Mouse (Mus musculus): ENCODE data around the gene Kif27. TPM values are rescaled to one million over a fixed set of nuclear protein-coding genes. Genes with fewer than 3 reads are reported as not detected.
"Not testable (repeated sequence)": the region's sequence is repeated elsewhere in the genome, so short reads cannot be mapped to it uniquely, and the experiment has no call there.

Gene Kif27
- total and polyA plus RNA-seq, 2 experiments from 2014 or later = 0.15 TPM; not detected in 1

DNA sequence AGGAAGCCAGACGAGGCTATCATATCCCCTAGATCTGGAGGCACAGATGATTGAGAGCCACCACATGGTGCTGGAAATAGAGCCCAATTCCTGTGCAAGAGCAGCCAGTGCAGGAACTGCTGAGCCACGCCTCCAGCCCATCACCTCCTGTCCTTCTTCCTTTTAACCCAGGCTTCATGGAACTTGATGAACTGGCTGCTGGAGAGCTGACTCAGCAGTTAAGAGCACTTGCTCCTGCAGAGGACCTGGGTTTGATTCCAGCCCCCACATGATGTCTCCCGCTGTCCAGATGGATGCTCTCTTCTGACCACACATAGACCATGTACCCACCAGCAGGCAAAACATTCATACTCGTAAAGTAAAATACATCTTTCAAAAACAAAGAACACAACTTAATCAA lies 9.9 kb upstream of the Kif27 start:
- Histone ChIP-seq H3K9ac (replicated peaks; ENCODE audit: low read depth, low read length) (no peak overlapping the region), H3K27me3 (ENCODE audit: control insufficient read depth, insufficient read depth, low read length) (no peaks in the 10 kb centered on the region), H3K4me1 (ENCODE audit: control insufficient read depth, insufficient read depth) (no peaks in the 10 kb centered on the region), H3K4me3 (ENCODE audit: low read depth, low read length) (no peak overlapping the region), H3K36me3 (replicated peaks; ENCODE audit: control insufficient read depth, insufficient read depth, low read length) (no peaks in the 10 kb centered on the region), H3K4me2 (ENCODE audit: low read depth, low read length) (no peak overlapping the region), H3K9me3 (replicated peaks; ENCODE audit: control insufficient read depth, low read length) (no peaks in the 10 kb centered on the region), H3K27ac (ENCODE audit: low read depth) (no peak overlapping the region)
- DNase-seq (ENCODE audit: low spot score) = no peak
- TF ChIP-seq CTCF (IDR thresholded peaks at IDR 0.05; ENCODE audit: low read depth) (no peak), EP300 (IDR thresholded peaks at IDR 0.05; ENCODE audit: low read depth) (no peak)
- 57% methylated on average over 4 of the region's 4 CpGs for WGBS
- no peak for ATAC-seq (ENCODE audit: insufficient read depth, low read depth)

DNA sequence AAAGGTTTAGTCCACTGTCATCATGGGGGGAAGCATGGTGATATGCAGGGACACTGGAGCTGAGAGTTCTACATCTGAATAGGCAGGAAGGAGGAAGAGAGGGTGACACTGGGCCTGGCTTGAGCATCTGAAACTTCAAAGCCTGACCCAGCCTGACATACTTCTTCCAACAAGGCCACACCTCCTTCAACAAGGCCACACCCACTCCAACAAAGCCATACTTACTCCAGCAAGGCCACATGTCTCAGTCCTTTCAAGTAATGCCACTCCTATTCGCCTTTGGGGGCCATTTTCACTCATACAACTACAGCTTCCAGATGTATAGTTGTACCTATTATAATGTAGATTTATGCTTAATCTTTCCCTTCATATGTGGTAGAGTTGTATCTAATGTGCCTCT lies 8.7 kb upstream of the Kif27 start:
- 61% methylated on average over 1 of the region's 1 CpGs for WGBS
- no peaks in the 10 kb centered on the region for H3K4me1 ChIP-seq (ENCODE audit: control insufficient read depth, insufficient read depth)
- H3K4me2 ChIP-seq (ENCODE audit: low read depth, low read length) = no peak overlapping the region
- H3K9ac ChIP-seq (replicated peaks; ENCODE audit: low read depth, low read length) = no peak overlapping the region
- H3K4me3 ChIP-seq (ENCODE audit: low read depth, low read length) = no peak overlapping the region
- no peaks in the 10 kb centered on the region for H3K36me3 ChIP-seq (replicated peaks; ENCODE audit: control insufficient read depth, insufficient read depth, low read length)
- TF ChIP-seq CTCF (IDR thresholded peaks at IDR 0.05; ENCODE audit: low read depth) = no peak
- no peak for TF ChIP-seq EP300 (IDR thresholded peaks at IDR 0.05; ENCODE audit: low read depth)
- DNase-seq (ENCODE audit: low spot score) = no peak
- H3K9me3 ChIP-seq (replicated peaks; ENCODE audit: control insufficient read depth, low read length) = no peaks in the 10 kb centered on the region
- H3K27ac ChIP-seq (ENCODE audit: low read depth) = no peak overlapping the region
- ATAC-seq (ENCODE audit: insufficient read depth, low read depth) = no peak
- H3K27me3 ChIP-seq (ENCODE audit: control insufficient read depth, insufficient read depth, low read length) = no peaks in the 10 kb centered on the region

- no peak overlapping the region for H3K9ac ChIP-seq (replicated peaks; ENCODE audit: low read depth, low read length)
- no peak for ATAC-seq (ENCODE audit: insufficient read depth, low read depth)
- no peaks in the 10 kb centered on the region for H3K4me1 ChIP-seq (ENCODE audit: control insufficient read depth, insufficient read depth)
- no peak overlapping the region for H3K4me3 ChIP-seq (ENCODE audit: low read depth, low read length)
- no peak for DNase-seq (ENCODE audit: low spot score)
- no peak overlapping the region for H3K27ac ChIP-seq (ENCODE audit: low read depth)
- WGBS = 86% methylated on average over 3 of the region's 3 CpGs
- H3K36me3 ChIP-seq (replicated peaks; ENCODE audit: control insufficient read depth, insufficient read depth, low read length) = no peaks in the 10 kb centered on the region
- H3K9me3 ChIP-seq (replicated peaks; ENCODE audit: control insufficient read depth, low read length) = no peaks in the 10 kb centered on the region
- no peaks in the 10 kb centered on the region for H3K27me3 ChIP-seq (ENCODE audit: control insufficient read depth, insufficient read depth, low read length)
- H3K4me2 ChIP-seq (ENCODE audit: low read depth, low read length) = no peak overlapping the region
- TF ChIP-seq EP300 (IDR thresholded peaks at IDR 0.05; ENCODE audit: low read depth) (no peak), CTCF (IDR thresholded peaks at IDR 0.05; ENCODE audit: low read depth) (no peak)
These were observed 7.5 kb upstream of the Kif27 start for GRCm38 (mm10) chr13:58366373-58366772.

DNA sequence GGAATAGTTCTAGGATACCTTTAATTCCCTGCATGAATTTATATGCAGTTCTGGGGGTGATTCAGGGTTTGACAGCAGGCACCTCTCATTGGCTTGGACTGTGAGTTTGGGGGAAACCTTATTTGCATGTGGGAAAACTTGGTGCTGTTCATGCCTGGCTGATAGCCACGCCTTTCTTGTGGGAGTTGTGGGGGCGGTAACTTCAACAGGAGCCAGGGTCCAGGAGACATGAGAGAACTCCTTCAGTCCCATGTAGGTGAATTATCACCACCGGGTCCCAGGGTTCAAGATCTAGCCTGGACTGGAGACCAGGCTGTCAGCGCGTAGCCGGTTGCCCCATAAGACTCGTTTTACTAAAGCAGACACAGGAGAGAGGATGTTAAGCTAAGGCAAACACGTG lies 6.3 kb upstream of the Kif27 start:
- 82% methylated on average over 8 of the region's 8 CpGs for WGBS
- not testable (repeated sequence) for H3K27me3 ChIP-seq (ENCODE audit: control insufficient read depth, insufficient read depth, low read length); H3K9me3 ChIP-seq (replicated peaks; ENCODE audit: control insufficient read depth, low read length); H3K27ac ChIP-seq (ENCODE audit: low read depth); H3K36me3 ChIP-seq (replicated peaks; ENCODE audit: control insufficient read depth, insufficient read depth, low read length); DNase-seq (ENCODE audit: low spot score); H3K9ac ChIP-seq (replicated peaks; ENCODE audit: low read depth, low read length); H3K4me1 ChIP-seq (ENCODE audit: control insufficient read depth, insufficient read depth); H3K4me3 ChIP-seq (ENCODE audit: low read depth, low read length); ATAC-seq (ENCODE audit: insufficient read depth, low read depth); H3K4me2 ChIP-seq (ENCODE audit: low read depth, low read length)

DNA sequence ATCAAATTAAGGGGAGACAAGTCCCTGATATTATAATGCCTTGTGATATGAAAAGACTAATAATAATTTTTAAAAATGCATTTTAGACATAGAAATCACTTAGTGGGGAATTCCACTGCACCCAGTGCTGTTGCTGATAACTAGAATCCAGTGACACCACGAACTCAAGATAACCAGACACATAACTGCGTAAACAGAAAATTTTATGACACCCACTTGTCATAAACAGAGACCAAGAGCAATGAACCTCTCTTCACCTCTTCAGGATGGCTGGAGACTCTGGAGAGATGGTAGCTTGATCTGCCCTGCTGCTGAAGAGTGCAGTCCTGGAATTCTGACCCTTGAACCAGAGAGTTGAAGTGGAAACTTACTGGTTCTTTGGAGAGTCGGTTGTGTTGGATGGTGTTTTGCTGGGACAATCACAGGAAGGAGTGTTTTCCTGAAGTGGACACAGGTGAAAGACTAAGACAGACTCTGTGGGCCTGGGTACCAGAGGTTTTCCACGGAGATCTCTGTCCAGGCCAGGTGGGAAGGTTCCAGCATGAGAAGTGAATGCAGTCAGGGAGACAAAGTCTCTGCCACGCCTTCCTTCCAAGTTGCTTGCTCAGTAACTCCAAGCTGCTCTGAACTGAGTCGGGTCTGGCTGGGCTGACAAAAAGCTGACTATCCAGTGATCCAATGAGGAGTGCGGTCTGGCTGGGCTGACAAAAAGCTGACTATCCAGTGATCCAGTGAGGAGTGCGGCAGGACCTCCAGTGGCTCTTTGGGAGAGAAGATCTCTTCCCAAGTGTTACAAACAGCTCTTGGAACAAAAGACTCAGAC lies 5.6 kb upstream of the Kif27 start:
- Histone ChIP-seq H3K4me3 (ENCODE audit: low read depth, low read length) (no peak overlapping the region), H3K9ac (replicated peaks; ENCODE audit: low read depth, low read length) (no peak overlapping the region), H3K27me3 (ENCODE audit: control insufficient read depth, insufficient read depth, low read length) (no peaks in the 10 kb centered on the region), H3K36me3 (replicated peaks; ENCODE audit: control insufficient read depth, insufficient read depth, low read length) (no peaks in the 10 kb centered on the region), H3K27ac (ENCODE audit: low read depth) (no peak overlapping the region), H3K9me3 (replicated peaks; ENCODE audit: control insufficient read depth, low read length) (no peaks in the 10 kb centered on the region), H3K4me2 (ENCODE audit: low read depth, low read length) (no peak overlapping the region), H3K4me1 (ENCODE audit: control insufficient read depth, insufficient read depth) (no peaks in the 10 kb centered on the region)
- 63% methylated on average over 8 of the region's 8 CpGs for WGBS
- no peak for ATAC-seq (ENCODE audit: insufficient read depth, low read depth)
- DNase-seq (ENCODE audit: low spot score) = no peak
- TF ChIP-seq EP300 (IDR thresholded peaks at IDR 0.05; ENCODE audit: low read depth) (no peak), CTCF (IDR thresholded peaks at IDR 0.05; ENCODE audit: low read depth) (no peak)

- H3K4me3 ChIP-seq (ENCODE audit: low read depth, low read length) = peak overlapping the region; percentile 67
- DNase-seq (ENCODE audit: low spot score) = no peak
- H3K27me3 ChIP-seq (ENCODE audit: control insufficient read depth, insufficient read depth, low read length) = no peaks in the 10 kb centered on the region
- no peak for TF ChIP-seq EP300 (IDR thresholded peaks at IDR 0.05; ENCODE audit: low read depth)
- no peak for TF ChIP-seq CTCF (IDR thresholded peaks at IDR 0.05; ENCODE audit: low read depth)
- H3K9me3 ChIP-seq (replicated peaks; ENCODE audit: control insufficient read depth, low read length) = no peaks in the 10 kb centered on the region
- no peak overlapping the region for H3K9ac ChIP-seq (replicated peaks; ENCODE audit: low read depth, low read length)
- ATAC-seq (ENCODE audit: insufficient read depth, low read depth) = peak; percentile 59
- H3K27ac ChIP-seq (ENCODE audit: low read depth) = no peak overlapping the region
- 12% methylated on average over 7 of the region's 7 CpGs for WGBS
- no peaks in the 10 kb centered on the region for H3K4me1 ChIP-seq (ENCODE audit: control insufficient read depth, insufficient read depth)
- peak overlapping the region; percentile 95 for H3K4me2 ChIP-seq (ENCODE audit: low read depth, low read length)
- no peaks in the 10 kb centered on the region for H3K36me3 ChIP-seq (replicated peaks; ENCODE audit: control insufficient read depth, insufficient read depth, low read length)
These were observed 357 bp upstream of the Kif27 start for GRCm38 (mm10) chr13:58359304-58359653.
